Mouse (Mus musculus) heart, postnatal 25 days (tissue): ENCODE results near the gene Nfic. TPM values are rescaled to one million over a fixed set of nuclear protein-coding genes. Genes with fewer than 3 reads are reported as not detected.
A peak's percentile ranks its signal among the peaks of the same experiment; 100 is the strongest.

Experiments used
- DNase-seq: peaks from one replicate; pipeline ENCODE4 v3.0.0; 2022; ENCODE audit warnings: low spot score
- intact Hi-C: fragments of 180-260 bp; cut with DNase I; formaldehyde crosslinking; loops from one replicate; pipeline ENCODE4 v1.15.1; 2025
- total RNA-seq, 2 experiments: library from RNA; stranded (reverse); gene quantifications; 2 replicates each; pipeline ENCODE4 v1.2.3; 2021

The Nfic gene
- total RNA-seq, 2 experiments from 2014 or later: 110 to 130 TPM

DNA sequence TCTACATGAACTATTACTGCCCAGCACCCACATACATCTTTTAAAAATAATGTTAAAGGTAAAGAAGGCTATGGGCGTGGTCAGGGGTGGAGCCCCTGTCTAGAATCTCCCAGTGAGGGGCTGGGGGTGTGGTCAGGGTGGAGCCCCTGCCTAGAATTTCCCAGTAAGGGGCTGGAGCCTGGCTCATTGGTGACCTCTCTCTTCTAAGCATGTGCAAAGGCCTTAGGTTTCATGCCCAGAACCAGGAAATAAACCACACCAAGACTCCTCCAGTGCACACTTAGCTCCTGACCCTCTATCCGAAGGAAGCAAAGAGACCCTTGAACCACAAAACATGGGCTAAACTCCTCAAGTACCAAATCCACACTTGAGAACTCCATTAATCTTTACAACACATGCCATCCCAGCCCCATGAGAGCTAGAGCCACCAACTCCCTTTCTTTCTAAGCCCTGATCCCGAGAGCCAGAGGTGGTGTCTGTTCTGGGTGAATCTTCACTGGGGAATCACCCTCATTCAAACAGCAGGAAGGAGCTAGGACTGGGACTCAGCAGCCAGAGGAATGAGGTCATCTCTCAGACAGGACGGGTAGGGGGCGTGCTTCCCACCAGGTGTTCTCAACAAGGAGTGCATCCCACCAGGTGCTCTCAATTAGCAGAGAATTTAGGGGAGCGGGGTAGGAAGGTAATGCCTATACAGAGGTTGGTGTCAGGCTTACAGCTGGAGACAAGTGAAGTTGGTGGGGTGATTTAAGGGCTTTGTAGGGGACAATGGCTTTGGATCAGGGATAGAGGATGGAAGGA is 78.7 kb downstream of the Nfic start:
- no peak for DNase-seq
- intact Hi-C loops: no loop called here

DNA sequence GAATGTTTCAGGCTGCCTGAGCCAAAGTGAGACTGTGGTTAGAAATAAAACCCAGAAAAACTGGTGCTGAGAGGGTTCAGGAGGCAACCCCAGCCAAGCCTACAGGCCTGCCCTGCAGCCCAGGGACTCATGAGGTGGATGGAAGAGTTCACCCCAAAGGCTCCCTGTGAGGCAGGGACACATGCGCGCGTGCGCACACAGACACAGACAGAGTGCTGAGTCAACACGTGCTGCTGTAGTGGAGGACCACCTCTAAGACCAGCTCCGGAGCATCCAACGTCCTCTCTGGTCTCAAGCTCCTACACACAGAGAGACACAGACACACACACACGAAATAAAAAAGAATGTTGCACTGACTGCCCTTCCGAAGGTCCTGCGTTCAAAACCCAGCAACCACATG is 80.1 kb downstream of the Nfic start:
- no peak for DNase-seq
- intact Hi-C loops: no loop called here

DNA sequence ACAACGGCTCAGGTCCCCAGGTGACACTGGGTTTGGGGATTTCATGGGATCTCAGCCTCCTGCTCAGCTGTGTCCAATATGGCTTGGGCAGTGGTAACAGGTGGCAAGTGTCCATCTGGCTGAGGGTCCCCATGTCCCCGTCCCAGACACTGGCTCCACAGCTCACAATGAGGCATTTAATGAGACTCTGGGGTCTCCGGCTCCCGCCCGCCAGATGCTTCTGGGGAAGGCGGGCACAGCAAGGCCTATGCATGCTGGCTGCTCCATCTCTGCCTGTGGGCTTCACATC is 88.3 kb downstream of the Nfic start:
- DNase-seq: no peak
- intact Hi-C loops: no loop called here

- DNase-seq: no peak
- intact Hi-C loops: no loop called here
These were observed 88.8 kb downstream of the Nfic start for GRCm38 (mm10) chr10:81366477-81367206.

DNA sequence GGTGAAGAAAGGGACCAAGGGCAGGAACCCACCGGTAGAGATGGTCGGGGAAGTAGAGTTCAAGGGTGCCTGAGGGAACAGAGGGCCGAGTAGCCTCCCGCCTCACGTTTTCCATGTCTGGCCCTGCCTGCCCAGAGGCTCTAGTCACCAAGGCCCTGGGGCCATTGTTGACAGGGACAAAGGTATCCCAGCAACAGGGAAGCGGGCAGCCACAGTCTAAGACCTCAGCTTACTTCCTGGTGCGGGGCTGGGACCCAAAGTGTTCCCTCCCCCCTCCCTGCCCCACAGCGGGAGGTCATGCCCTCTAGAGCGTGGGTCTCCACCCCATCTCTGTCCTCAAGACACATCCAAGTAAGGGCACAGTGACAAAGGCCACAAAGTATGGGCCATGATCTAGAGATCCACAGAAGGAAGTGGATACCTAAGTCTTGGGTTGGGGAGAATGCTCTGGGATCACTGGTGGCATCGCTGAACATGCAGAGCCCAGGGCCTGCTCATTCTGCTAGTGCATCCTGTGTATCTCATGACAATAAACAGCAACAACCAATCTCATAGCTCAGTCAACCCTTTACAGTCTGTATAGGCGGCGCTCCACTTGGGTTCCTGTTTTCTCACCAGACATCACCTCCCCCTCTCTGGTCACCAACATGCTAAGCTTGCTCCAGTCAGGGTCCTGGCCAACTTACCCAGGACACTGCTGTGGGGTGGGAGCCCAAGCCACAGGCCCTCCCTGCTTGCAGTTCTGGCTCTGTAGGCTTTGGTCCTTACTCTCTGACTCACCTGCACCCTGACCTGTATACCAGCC is 89.6 kb downstream of the Nfic start, which contains the start of gene 4930404N11Rik:
4930404N11Rik (minus strand) TSS at position 145 of the 805 bp plus-strand sequence.
- DNase-seq: no peak
- intact Hi-C loops: no loop called here

GRCm38 (mm10) chr10:81365073-81365472 is 90.4 kb downstream of the Nfic start:
- DNase-seq: no peak
- intact Hi-C loops: no loop called here

DNA sequence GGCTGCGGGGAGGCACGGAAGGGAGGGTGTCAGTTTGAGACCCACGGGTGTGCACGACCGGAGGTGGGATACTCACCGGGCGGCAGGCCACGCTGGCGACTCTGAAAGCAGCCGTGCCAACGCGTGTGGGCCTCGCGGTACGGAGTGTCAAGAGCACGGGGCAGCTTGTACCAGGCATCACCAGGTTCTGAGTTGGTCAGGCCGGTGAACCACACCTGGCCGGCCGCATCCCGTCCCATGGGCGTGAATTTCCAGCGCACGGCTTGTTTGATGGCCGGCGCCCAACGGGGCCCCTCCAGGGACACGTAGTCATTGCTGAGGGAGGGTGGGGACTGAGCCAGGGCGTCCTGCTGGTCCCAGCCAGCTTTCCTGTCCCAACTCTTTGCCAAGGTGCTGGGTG is 90.8 kb downstream of the Nfic start:
- DNase-seq: no peak
- intact Hi-C loops: no loop called here

DNA sequence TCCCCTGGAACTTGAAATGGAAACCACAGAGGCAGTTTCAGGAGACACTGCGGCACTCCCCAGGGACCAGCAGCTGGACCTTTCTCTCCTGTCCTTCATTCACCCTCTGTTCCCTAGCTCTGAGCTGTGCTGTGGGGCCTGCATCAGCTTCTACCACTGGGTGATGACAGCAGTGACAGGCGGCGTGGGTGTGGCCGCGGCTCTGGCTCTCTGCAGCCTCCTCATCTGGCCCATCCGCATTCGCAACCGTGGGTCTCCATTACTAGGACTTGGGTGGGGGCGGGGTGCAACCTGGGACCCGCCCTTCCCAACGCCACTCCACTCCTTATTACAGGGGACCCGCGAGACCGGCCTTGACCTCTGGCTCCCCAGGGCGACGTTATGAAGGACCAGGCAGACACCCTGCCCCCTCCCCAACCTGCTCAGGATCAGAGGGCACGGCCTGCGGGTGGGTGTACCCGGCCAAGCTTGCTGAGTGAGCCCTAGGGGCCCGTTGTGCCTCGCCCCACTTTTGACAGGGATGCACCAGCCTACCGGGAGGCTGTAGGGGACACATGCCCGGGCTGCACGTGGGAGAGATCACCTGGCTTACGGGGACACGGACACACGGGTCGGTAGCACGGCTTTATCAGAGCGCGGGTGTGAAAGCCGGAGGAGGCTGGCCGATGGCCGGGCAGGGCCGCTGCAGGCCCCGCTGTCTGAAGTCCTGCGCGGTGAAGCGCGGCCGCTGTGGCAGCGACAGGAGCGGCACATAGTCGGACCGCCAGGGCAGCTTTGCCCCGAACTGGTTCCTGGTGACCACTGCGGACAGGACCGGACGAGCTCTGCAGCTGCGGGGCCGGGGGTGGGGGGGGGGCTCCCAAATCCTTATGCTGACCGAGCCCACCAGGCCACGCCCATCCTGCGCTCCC is 91.7 kb downstream of the Nfic start:
- DNase-seq: no peak
- intact Hi-C loops: no loop called here

- intact Hi-C loops: no loop called here
- DNase-seq: no peak
These were observed 93.0 kb downstream of the Nfic start for GRCm38 (mm10) chr10:81362336-81362949.

- DNase-seq: no peak
- intact Hi-C loops: no loop called here
These were observed 94.7 kb downstream of the Nfic start for GRCm38 (mm10) chr10:81360721-81361120.

GRCm38 (mm10) chr10:81358841-81359240 is 96.6 kb downstream of the Nfic start:
- no peak for DNase-seq
- intact Hi-C loops: no loop called here

- intact Hi-C loops: no loop called here
- DNase-seq: no peak
These were observed 97.2 kb downstream of the Nfic start for GRCm38 (mm10) chr10:81358209-81358608.

- intact Hi-C loops: no loop called here
- DNase-seq: peak; percentile 87
These were observed 98.2 kb downstream of the Nfic start, which contains the start of gene Mfsd12 for GRCm38 (mm10) chr10:81356991-81357844. TSS of gene Mfsd12 (plus strand) at chr10:81357491.

GRCm38 (mm10) chr10:81356352-81356990 is 99.0 kb downstream of the Nfic start:
- intact Hi-C loops: no loop called here
- DNase-seq: no peak

DNA sequence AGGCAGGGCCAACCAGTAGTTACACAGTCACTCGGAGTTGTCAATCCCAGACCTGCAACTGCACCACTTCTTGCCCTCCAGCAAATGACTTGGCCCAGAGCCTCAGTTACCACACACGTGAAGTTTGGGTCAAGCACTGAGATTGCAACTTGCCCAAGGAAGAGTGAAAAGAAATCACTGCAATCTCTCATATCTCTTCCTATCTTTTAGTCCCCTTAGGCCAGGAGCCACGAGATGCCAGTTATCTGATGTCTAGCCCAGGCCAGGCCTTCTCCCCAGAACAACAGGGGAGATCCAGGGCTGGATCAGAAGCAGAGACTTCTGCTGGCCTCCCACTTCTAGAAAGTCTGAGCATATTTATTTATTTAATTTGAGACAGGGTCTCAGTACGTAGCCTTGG is 99.9 kb downstream of the Nfic start:
- no peak for DNase-seq
- intact Hi-C loops: no loop called here

GRCm38 (mm10) chr10:81354738-81355477 is 100.5 kb downstream of the Nfic start:
- intact Hi-C loops: no loop called here
- no peak for DNase-seq

DNA sequence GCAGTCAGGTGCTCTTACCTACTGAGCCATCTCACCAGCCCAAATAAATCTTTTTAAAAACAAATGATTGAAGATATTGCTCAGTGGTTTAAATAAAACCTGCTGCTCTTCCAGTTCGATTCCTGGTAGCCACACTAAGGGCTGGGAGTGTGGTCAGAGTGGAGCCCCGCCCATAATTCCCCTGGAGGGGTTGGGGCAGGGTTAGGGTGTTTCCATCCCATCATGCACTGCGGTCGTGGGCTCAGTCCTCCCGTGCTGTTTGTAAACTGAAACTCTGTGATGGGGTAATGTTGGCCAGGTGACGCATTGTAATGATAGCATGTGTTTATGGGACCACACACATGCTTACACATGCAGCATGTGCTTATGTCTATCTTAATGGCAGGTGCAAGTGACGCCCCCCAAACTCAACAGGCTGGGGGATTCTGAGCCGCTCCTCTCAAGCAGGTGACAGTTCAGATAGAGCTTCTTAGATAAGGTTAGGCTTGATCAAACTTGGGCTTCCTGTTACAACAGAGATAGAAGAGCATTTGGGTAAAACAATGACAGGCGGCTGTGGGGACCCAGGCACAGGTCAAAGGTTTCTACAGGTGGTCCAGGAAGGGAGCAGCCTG is 103.7 kb downstream of the Nfic start:
- no peak for DNase-seq

More for the DNA sequence above, 103.7 kb downstream of the Nfic start:
- intact Hi-C loops: no loop called here
